Mouse (Mus musculus): ENCODE results near the gene Fbxo24.
A peak's percentile ranks its signal among the peaks of the same experiment; 100 is the strongest.
"Not testable (repeated sequence)": the region's sequence is repeated elsewhere in the genome, so short reads cannot be mapped to it uniquely, and the experiment has no call there.

Fbxo24 gene

GRCm38 (mm10) chr5:137642886-137643285 is 14.1 kb upstream of the Fbxo24 start:
- peak; percentile 56 for DNase-seq (ENCODE audit: low read depth, low spot score)

DNA sequence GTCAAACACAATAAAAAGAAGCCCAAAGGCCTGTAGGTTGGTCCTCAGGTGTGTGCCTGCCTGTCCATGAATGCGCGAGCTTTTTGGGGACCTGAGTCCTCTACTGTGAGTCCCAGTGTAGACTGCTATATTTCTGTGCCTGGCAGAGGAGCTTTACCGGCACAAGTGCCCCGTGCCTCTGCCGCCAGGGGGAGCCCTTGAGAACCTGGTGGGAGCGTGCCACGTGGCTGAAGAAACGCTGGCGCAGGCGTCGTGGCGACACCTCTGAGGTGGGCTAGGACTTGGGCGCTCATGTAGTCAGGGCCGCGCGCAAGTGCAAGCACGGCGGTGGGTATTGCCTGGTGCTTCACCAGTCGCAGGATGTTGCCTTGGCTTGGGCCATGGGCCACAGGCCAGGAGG is 12.3 kb upstream of the Fbxo24 start, which contains the start of gene Sap25:
Sap25 (plus strand) TSS at position 281 of the 400 bp plus-strand sequence.
- peak; percentile 93 for DNase-seq (ENCODE audit: low read depth, low spot score)

DNA sequence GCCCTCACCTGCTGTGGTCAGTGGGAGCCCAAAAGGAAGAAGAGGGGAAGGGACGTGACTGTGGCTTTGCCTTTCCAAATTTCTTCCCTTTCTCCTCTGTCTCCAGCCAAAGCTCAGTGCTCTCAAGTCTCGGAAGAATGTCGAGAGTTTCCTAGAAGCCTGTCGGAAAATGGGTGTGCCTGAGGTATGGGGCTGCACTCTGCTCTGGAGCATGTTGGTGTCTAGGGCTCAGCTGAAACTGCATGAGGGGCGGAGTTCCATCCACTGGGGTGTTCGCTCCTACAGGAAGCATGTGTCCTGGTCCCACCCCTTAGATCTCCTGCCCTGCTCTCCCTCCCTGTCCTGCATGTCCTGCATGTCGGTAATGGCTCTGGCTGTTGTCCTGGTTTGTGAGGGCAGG is 10.7 kb upstream of the Fbxo24 start:
- DNase-seq (ENCODE audit: low read depth, low spot score): peak; percentile 72

GRCm38 (mm10) chr5:137633397-137634084 is 4.7 kb upstream of the Fbxo24 start:
- no peak for DNase-seq (ENCODE audit: low read depth, low spot score)

GRCm38 (mm10) chr5:137631591-137631990 is 2.8 kb upstream of the Fbxo24 start:
- DNase-seq (ENCODE audit: low read depth, low spot score): no peak

DNA sequence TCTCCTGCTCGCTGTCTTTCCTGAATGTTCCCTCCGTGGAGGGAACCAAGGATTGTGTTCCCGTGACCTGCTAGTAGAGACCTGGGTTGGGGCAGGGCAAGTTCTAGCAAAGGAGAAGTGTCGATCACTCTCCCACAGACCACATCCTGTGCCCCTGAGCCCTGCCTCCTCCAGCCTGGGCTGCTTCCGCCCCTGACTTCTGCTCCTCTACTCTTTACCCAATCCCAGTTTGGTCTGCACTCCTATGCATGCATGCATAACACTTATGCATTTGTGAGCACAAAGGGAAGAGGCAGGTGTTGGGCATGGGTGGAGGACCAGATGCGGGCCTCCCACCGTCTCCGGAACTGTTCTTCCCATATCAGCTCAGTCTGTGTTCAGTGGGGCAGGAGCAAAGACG is 2.4 kb upstream of the Fbxo24 start:
- DNase-seq (ENCODE audit: low read depth, low spot score): peak; percentile 96

DNA sequence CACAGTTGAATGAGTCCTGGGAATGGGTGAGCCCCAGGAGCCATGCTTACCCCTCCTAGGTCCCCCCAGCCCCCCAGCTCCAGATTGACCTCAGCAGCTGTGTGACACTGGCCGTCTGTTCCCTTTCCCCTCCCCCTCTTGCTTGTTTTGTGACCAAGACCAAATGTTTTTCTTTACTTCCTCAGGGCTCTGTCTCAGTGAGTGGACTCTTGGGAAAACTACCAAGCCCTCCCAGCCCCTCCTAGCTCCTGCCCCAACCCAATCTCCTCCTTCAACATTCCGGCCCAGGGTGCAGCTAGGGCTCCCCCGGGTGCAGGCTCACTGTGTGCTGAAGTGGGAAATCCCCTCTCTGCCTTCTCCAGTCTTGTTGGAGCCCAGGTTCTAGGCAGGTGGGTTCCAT is 1.8 kb upstream of the Fbxo24 start:
- peak; percentile 53 for DNase-seq (ENCODE audit: low read depth, low spot score)

- DNase-seq (ENCODE audit: low read depth, low spot score): peak; percentile 91
Observed at GRCm38 (mm10) chr5:137629906-137630545, 1.2 kb upstream of the Fbxo24 start.

GRCm38 (mm10) chr5:137629306-137629721 is 512 bp upstream of the Fbxo24 start:
- peak; percentile 79 for DNase-seq (ENCODE audit: low read depth, low spot score)

- peak; percentile 49 for DNase-seq (ENCODE audit: low read depth, low spot score)
Observed at GRCm38 (mm10) chr5:137627991-137628390, 811 bp downstream of the Fbxo24 start.

- DNase-seq (ENCODE audit: low read depth, low spot score): no peak
Observed at GRCm38 (mm10) chr5:137623937-137624530, 4.8 kb downstream of the Fbxo24 start.

DNA sequence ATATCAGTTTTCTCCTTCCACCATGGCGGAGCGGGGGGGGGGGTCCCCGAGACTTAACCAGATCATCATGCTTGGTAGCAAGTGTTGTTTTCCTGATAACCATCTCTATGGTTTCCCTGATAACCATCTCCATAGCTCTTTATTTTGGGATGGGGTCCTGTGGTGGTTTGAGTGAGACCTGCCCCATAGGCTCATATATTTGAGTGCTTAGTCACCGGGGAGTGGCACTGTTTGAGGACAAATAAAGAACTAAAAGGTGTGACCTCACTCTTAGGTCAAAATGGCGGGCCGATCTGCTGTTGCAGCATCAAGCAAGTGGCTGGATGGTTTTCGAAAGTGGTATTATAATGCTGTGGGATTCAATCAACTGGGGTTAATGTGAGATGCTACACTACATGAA is 13.5 kb downstream of the Fbxo24 start:
- no peak for DNase-seq (ENCODE audit: low read depth, low spot score)

DNA sequence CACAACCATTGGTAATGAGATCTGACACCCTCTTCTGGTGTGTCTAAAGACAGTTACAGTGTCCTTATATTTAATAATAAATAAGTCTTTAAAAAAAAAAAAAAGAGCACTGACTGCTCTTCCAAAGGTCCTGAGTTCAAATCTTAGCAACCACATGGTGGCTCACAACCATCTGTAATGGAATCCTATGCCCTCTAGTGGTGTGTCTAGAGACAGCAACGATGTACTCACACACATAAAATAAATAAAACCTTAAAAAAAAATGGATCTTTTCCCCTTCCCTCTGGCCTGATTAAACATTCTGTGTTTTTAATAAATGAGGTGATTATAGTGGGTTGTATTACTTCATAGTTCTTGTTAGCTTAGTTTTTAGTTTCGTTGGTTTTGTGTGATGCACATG is 13.9 kb downstream of the Fbxo24 start:
- DNase-seq (ENCODE audit: low read depth, low spot score): not testable (repeated sequence)

GRCm38 (mm10) chr5:137613550-137613949 is 15.3 kb downstream of the Fbxo24 start, which contains the start of gene Pcolce:
Gene Pcolce (minus strand): TSS chr5:137613784.
- peak; percentile 69 for DNase-seq (ENCODE audit: low read depth, low spot score)

GRCm38 (mm10) chr5:137613076-137613475 is 15.7 kb downstream of the Fbxo24 start:
- DNase-seq (ENCODE audit: low read depth, low spot score): no peak

- DNase-seq (ENCODE audit: low read depth, low spot score): no peak
Observed at GRCm38 (mm10) chr5:137611245-137611602, 17.6 kb downstream of the Fbxo24 start.

DNA sequence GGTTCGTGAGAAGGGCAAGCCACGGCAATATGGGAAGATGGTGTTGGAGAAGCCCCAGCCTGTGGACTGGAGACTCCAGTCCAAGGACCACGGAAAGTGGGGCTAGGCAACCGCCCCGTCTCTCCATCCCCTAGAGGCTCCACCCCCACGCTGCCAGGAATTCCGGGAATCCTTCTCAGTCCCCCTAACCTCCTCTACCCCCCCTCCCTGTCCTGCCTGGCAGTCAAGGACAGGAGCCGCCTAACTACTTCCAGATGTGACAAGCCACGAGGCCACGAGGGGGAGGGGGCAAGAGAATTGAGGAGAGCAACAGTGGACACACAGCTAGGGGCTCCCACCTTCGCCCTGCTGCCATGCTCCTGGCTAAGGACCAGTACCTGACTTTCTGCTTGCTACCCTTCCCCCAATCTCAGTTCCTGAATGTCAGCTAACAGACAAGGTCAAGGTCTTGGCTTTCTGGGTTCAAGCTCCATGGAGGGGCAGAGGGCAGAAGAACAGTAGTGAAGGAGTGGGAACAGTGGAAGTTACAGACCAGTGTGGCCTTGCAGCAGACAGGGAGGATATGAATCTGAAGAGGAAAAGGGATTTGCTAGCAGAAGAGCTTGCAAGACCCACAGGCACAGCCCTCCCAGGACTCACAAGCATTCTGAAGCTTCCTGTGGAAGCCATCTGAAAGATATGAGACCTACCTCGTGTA is 18.1 kb downstream of the Fbxo24 start:
- peak; percentile 89 for DNase-seq (ENCODE audit: low read depth, low spot score)

DNA sequence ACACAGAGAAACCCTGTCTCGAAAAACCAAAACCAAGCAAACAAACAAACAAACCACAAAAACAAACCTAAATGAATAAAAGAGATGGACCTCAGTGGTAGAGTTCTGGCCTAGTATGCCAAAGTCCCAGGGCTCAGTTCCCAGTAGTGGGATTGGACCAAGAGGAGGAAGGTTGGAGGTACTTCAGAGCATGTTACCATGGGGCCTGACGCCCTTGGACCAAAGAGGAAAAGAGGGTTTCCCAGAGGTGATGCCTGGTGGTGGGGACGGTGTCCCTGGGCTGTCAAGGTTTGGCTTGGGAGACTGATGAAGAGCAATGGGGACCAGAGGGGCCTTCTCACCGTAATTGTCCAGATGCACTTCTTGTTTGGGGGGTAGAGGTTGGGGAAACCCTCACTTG is 18.7 kb downstream of the Fbxo24 start:
- DNase-seq (ENCODE audit: low read depth, low spot score): no peak

GRCm38 (mm10) chr5:137609292-137609691 is 19.5 kb downstream of the Fbxo24 start:
- no peak for DNase-seq (ENCODE audit: low read depth, low spot score)

DNA sequence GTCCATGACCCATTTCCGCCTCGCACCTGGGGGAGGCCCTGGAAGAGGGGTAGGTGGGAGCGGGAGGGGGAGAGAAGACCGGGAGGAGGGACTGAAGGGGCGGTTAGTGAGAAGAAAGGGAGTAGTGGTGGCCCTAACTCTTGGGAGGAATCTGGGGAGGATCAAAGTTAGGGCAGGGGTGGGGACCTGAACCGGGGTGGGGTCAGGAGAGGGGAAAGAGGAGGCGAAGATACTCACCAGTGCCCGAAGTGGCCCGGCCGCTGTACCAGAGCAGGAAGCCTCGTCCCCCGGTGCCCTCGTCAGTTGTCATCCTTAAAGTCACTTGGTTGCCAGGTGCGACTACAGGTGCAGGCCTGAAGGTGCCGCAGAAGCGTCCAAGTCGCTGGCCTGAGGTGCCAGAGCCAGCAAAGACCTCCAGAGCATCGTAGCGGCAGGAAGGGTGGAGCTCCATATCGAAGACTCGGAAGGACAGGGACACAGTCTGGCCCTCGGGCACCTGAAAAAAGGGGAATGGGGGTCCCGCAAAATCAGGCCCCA is 20.1 kb downstream of the Fbxo24 start:
- peak; percentile 53 for DNase-seq (ENCODE audit: low read depth, low spot score)

DNA sequence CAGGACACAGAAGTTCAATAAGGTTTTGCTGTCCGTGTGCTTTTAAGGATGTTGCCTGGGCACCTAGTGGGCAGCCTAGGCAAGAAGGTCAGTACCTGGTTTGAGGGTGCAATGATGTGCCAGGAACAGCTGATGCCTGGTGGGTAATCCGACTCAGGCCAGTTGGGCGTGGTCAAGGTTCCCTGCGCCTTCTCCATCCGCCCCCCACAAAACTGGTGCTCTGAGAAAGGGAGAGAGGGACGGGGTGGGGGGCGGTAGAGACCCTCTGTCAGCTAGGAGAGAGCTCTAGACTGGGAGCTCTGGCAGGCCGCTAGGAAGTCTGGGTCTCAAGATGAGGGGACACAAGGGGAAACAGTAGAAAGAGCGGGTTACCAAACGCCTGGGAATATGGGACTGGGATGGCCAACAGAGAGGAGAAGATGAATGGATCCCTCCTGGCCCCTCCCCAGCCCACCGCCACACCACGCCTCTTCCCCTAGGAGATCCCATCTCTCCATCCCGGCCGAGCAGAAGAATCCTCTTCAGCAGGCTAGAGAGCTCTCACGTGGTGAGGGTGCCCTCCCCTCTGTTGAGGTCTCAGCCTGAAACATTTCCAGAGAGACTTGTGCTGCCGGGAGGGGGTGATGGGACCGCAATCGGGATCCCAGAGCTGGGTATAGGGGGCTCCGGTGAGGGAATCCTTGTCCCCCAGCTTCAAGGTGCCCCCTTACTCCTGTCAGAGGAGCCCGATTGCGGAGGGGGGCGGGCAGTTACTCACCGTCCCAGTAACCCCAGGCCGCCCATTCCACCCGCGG is 20.7 kb downstream of the Fbxo24 start:
- peak; percentile 86 for DNase-seq (ENCODE audit: low read depth, low spot score)
